Mouse (Mus musculus): ENCODE results near the gene Vipr1.

DNA sequence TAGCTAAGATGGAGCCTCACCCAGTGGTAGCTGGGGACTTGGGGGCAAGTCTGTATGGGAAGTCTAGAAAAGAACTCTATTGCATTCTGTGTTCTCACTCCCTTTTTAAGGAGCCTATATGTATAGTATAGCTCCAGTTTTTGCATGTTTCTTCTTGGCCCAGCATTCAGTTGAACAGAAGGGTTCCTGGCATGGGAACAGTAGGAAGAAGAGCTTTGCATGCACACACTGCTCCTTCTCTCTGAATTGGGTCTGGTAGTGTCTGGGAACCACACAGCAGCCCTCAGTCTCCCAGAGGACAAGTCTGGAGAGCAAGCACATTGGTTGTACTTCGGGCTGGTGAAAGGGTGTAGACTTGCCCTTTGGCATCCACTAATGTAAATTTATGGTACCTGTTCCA is 11.9 kb upstream of the Vipr1 start:
- TF ChIP-seq CTCF (IDR thresholded peaks at IDR 0.05; ENCODE audit: insufficient read depth, low read depth, low read length) (no peak), POLR2A (IDR thresholded peaks at IDR 0.05; ENCODE audit: insufficient read depth, low read depth, low read length) (no peak)
